Mouse (Mus musculus) kidney, postnatal 14 days (tissue): ENCODE results near the gene Gm6760.

Experiments
- DNase-seq: peaks from one replicate; pipeline ENCODE4 v3.0.0; 2022; ENCODE audit warnings: mixed read lengths

The Gm6760 gene

GRCm38 (mm10) chrX:64152098-64152497 is at the start of gene Gm6760:
Gene Gm6760, minus strand, starts transcription at chrX:64152198.
- no peak for DNase-seq

DNA sequence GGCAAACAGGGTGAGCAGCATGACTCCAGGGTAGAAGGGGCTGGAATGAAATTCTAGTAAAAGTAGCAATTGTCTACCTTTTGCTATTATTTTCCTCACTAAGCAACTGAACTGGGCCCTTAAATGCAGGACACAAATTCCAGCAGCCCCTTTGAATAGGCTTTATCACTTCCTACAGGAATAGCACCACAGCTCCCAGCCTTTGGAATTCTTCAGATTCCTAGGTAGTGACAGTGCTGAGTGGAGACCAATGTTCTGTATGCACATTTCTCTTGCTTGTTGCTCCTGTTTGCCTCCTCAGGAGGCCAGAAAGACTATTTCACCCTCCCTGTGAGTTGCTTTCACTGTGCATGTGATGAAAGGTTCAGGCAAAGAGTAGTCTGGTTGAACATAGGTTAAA is 29.2 kb upstream of the Gm6760 start:
- no peak for DNase-seq

DNA sequence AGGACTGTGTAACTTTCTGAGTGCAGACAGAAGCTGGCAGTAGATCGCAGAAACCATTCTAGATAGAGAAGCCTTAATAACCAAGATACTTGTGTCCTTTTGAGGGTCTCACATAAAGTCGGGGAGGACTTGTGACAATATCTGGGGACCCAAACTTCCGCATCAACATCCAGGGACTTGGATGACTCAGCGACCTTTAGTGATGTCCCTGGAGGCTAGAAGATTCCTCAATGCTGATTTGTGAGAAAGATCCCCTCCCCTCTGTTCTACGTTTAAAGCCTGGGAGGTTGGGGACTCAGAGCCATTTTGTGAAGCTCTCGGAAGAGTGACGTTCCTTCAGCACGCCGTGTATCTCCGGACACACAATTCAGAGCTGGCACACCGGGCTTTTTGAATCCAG is 21.2 kb upstream of the Gm6760 start, which contains the start of gene 3830417A13Rik:
3830417A13Rik (plus strand) TSS at position 301 of the 400 bp plus-strand sequence.
- no peak for DNase-seq
